In the genomic region with DNA sequence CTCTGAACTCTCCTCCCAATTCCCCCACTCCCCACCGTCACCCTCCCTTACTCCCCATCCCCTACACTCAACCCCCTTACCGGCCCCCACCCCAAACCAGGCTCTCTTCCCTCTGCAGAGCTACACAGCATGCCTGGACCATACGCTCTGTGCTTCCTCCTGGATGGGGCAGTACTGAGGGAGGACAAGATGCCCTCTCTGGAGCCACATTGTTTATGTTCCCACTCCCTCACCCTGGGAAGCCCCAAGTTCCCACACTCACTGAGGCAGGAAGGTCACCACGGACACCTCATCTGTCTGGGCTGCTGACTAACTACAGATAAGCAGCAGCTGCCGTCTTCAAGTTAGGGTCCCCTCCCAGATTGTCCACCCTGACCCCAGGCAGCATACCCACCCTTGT, we compare ENCODE assay signal across 17 mouse cellular contexts. TPM values are rescaled to one million over a fixed set of nuclear protein-coding genes. Genes with fewer than 3 reads are reported as not detected.
DNase-seq lines count a peak whose midpoint lies in the region; ATAC-seq lines count a peak whose summit lies in the region.
"Had no signal": no experiment of that assay in that cellular context is flagged by ENCODE, and none has a peak within 500 bp of the region (broad histone marks: within the 10 kb centered on the region; RNA-seq: fewer than 3 reads in every experiment).

No protein-coding gene starts in this region.

- H3K36me3 ChIP-seq in heart, embryonic 10.5 days, result no peaks in the 10 kb centered on the region
- no peaks in the 10 kb centered on the region for H3K36me3 ChIP-seq in liver, embryonic 13.5 days
- H3K36me3 ChIP-seq in neural tube, embryonic 12.5 days, result no peaks in the 10 kb centered on the region
- no peaks in the 10 kb centered on the region for H3K36me3 ChIP-seq in neural tube, embryonic 15.5 days
- H3K36me3 ChIP-seq: embryonic facial prominence, embryonic 13.5 days; heart, embryonic 12.5 days; intestine, embryonic 15.5 days had no signal

- ATAC-seq in liver, embryonic 13.5 days (ENCODE audit: low read depth), result 0 out of 2 replicates have a peak, but pooled peaks have one; percentile 36
- ATAC-seq in neural tube, embryonic 12.5 days (ENCODE audit: low FRiP score, low read depth), result 0 out of 2 replicates have a peak, but pooled peaks have one; percentile 37
- ATAC-seq in neural tube, embryonic 15.5 days (ENCODE audit: low FRiP score), result no peak
- no peak for ATAC-seq in megakaryocyte, adult 5-6 weeks (ENCODE audit: poor library complexity, severe bottlenecking)
- ATAC-seq: intestine, embryonic 15.5 days had no signal

- H3K9ac ChIP-seq in liver, embryonic 13.5 days, result no peak overlapping the region
- no peak overlapping the region for H3K9ac ChIP-seq in neural tube, embryonic 12.5 days
- no peak overlapping the region for H3K9ac ChIP-seq in neural tube, embryonic 15.5 days (replicated peaks)
- H3K9ac ChIP-seq: embryonic facial prominence, embryonic 13.5 days; heart, embryonic 12.5 days; hindbrain, embryonic 14.5 days; intestine, embryonic 15.5 days had no signal

- intact Hi-C loops in heart, postnatal 14 days (cut with DNase I), result no loop called here

- WGBS in heart, embryonic 10.5 days, result 27% methylated on average over 5 of the region's 5 CpGs
- WGBS in liver, embryonic 13.5 days (ENCODE audit: insufficient replicate concordance), result 37% methylated on average over 5 of the region's 5 CpGs
- 63% methylated on average over 5 of the region's 5 CpGs for WGBS in neural tube, embryonic 12.5 days
- 63% methylated on average over 5 of the region's 5 CpGs for WGBS in neural tube, embryonic 15.5 days

- no peak overlapping the region for H3K4me3 ChIP-seq in heart, embryonic 10.5 days
- no peak overlapping the region for H3K4me3 ChIP-seq in liver, embryonic 13.5 days (replicated peaks)
- H3K4me3 ChIP-seq in neural tube, embryonic 12.5 days, result no peak overlapping the region
- H3K4me3 ChIP-seq in neural tube, embryonic 15.5 days (replicated peaks), result no peak overlapping the region
- H3K4me3 ChIP-seq: embryonic facial prominence, embryonic 13.5 days; heart, embryonic 12.5 days; intestine, embryonic 15.5 days had no signal

- no peaks in the 10 kb centered on the region for H3K9me3 ChIP-seq in heart, embryonic 10.5 days
- no peaks in the 10 kb centered on the region for H3K9me3 ChIP-seq in liver, embryonic 13.5 days (replicated peaks)
- H3K9me3 ChIP-seq in neural tube, embryonic 12.5 days, result no peaks in the 10 kb centered on the region; the same call in 1 of the 2 replicates
- H3K9me3 ChIP-seq in neural tube, embryonic 15.5 days (replicated peaks), result no peaks in the 10 kb centered on the region
- H3K9me3 ChIP-seq: embryonic facial prominence, embryonic 13.5 days; intestine, embryonic 15.5 days had no signal

- peaks cover 27% of the 10 kb centered on the region for H3K4me1 ChIP-seq in heart, embryonic 10.5 days
- H3K4me1 ChIP-seq in liver, embryonic 13.5 days (replicated peaks), result peaks cover 38% of the 10 kb centered on the region
- H3K4me1 ChIP-seq in neural tube, embryonic 12.5 days, result peaks cover 11% of the 10 kb centered on the region
- peaks cover 9% of the 10 kb centered on the region; the same call in 1 of the 2 replicates for H3K4me1 ChIP-seq in neural tube, embryonic 15.5 days

- H3K27me3 ChIP-seq in heart, embryonic 10.5 days (ENCODE audit: insufficient read depth, poor library complexity, severe bottlenecking), result peaks cover 25% of the 10 kb centered on the region; the same call in 1 of the 2 replicates
- no peaks in the 10 kb centered on the region for H3K27me3 ChIP-seq in liver, embryonic 13.5 days
- no peaks in the 10 kb centered on the region for H3K27me3 ChIP-seq in neural tube, embryonic 12.5 days (replicated peaks)
- no peaks in the 10 kb centered on the region for H3K27me3 ChIP-seq in neural tube, embryonic 15.5 days (replicated peaks)
- H3K27me3 ChIP-seq: embryonic facial prominence, embryonic 13.5 days; intestine, embryonic 15.5 days had no signal

- no peak for DNase-seq in heart, embryonic 10.5 days (ENCODE audit: low spot score)
- DNase-seq in heart, postnatal 14 days, result no peak
- DNase-seq in liver, embryonic 13.5 days, result no peak
- DNase-seq in liver, result no peak
- DNase-seq in lung, postnatal 36 days, result peak; percentile 50
- DNase-seq: cerebellum, adult 8-10 months; kidney, postnatal 10 days; right cerebral cortex, adult 18-20 months; thymus, adult 18-20 months; thymus, postnatal 4 days had no signal

- H3K27ac ChIP-seq in heart, embryonic 10.5 days, result peak overlapping the region; percentile 1; the same call in 1 of the 2 replicates
- no peak overlapping the region for H3K27ac ChIP-seq in liver, embryonic 13.5 days
- no peak overlapping the region for H3K27ac ChIP-seq in neural tube, embryonic 12.5 days
- H3K27ac ChIP-seq in neural tube, embryonic 15.5 days (replicated peaks), result no peak overlapping the region
- H3K27ac ChIP-seq: embryonic facial prominence, embryonic 13.5 days; hindbrain, embryonic 14.5 days; intestine, embryonic 15.5 days had no signal

- H3K4me2 ChIP-seq in liver, embryonic 13.5 days, result no peak overlapping the region
- no peak overlapping the region for H3K4me2 ChIP-seq in neural tube, embryonic 12.5 days (replicated peaks)
- no peak overlapping the region for H3K4me2 ChIP-seq in neural tube, embryonic 15.5 days
- H3K4me2 ChIP-seq: embryonic facial prominence, embryonic 13.5 days; heart, embryonic 12.5 days; hindbrain, embryonic 14.5 days had no signal

RNA-seq across cellular contexts. Expression of gene Notch2, which starts 41.1 kb away (rescaled TPM):
- polyA plus RNA-seq in heart, embryonic 10.5 days (2016; fragmentation: Nextera tagmentation; extraction: Ambion mirVana), result 11.2 and 16.8 TPM in 2 replicates
- 10 to 100 TPM; 23.4 to 23.6 TPM for total RNA-seq in heart, postnatal 14 days (2021)
- polyA plus RNA-seq in liver, embryonic 13.5 days (2015; fragmentation: Nextera tagmentation; extraction: Ambion mirVana), result 4.8 and 5.7 TPM in 2 replicates
- 16.8 and 17.1 TPM in 2 replicates for polyA plus RNA-seq in neural tube, embryonic 12.5 days (2016; fragmentation: Nextera tagmentation; extraction: Ambion mirVana)
- 9.0 and 11.3 TPM in 2 replicates for polyA plus RNA-seq in neural tube, embryonic 15.5 days (2015; fragmentation: Nextera tagmentation; extraction: Ambion mirVana)
- total RNA-seq in megakaryocyte, adult 5-6 weeks (2015), result 92.1 and 97.4 TPM in 2 replicates
- 81.7 and 104 TPM in 2 replicates for total RNA-seq in megakaryocyte, adult 5-6 weeks (2017)

Comparison
In these comparisons a context has a peak if more than half of its experiments do, and no peak if none do; other contexts are left out.
1. ATAC-seq: peak in liver, embryonic 13.5 days (single experiment) and neural tube, embryonic 12.5 days (single experiment); none in neural tube, embryonic 15.5 days (single experiment) and megakaryocyte, adult 5-6 weeks (single experiment).